Mouse (Mus musculus) kidney, adult 2 months (tissue): ENCODE measurements around the gene Olfr26. TPM values are rescaled to one million over a fixed set of nuclear protein-coding genes. Genes with fewer than 3 reads are reported as not detected.
"Not testable (repeated sequence)": the region's sequence is repeated elsewhere in the genome, so short reads cannot be mapped to it uniquely, and the experiment has no call there.

Experiments
- DNase-seq: peaks from one replicate; pipeline ENCODE4 v3.0.0; 2021
- H3K27ac ChIP-seq: fragments of 200-500 bp; 2 replicates; pipeline ENCODE4 v1.5.1; 2012; ENCODE audit warnings: low read depth, low read length, control low read depth, inconsistent platforms; ENCODE audit not compliant: insufficient read depth
- H3K27me3 ChIP-seq: fragments of 200-500 bp; replicated peaks from 2 replicates; pipeline ENCODE4 v1.6.1; 2012; ENCODE audit warnings: mild to moderate bottlenecking, moderate library complexity, low read length, inconsistent platforms; ENCODE audit not compliant: control insufficient read depth, insufficient read depth
- H3K36me3 ChIP-seq: fragments of 200-500 bp; 2 replicates; pipeline ENCODE4 v1.6.1; 2012; ENCODE audit warnings: mild to moderate bottlenecking, moderate library complexity, low read length, inconsistent platforms; ENCODE audit not compliant: control insufficient read depth, insufficient read depth
- H3K4me1 ChIP-seq: fragments of 200-500 bp; 2 replicates; pipeline ENCODE4 v1.6.1; 2011; ENCODE audit warnings: low read length; ENCODE audit not compliant: control insufficient read depth, insufficient read depth
- H3K4me3 ChIP-seq: fragments of 200-500 bp; 2 replicates; pipeline ENCODE4 v1.5.1; 2011; ENCODE audit warnings: mild to moderate bottlenecking, low read depth, low read length, control low read depth; ENCODE audit not compliant: insufficient read depth
- CTCF ChIP-seq: fragments of 200-500 bp; conservative IDR thresholded peaks from 2 replicates; pipeline ENCODE4 v1.5.1; 2011; ENCODE audit warnings: low read depth, mild to moderate bottlenecking, control low read depth, low read length, moderate library complexity, mixed read lengths; ENCODE audit not compliant: insufficient read depth, insufficient read length
- POLR2A ChIP-seq: fragments of 200-500 bp; IDR thresholded peaks from one replicate; pipeline ENCODE4 v1.6.1; 2011; ENCODE audit warnings: low read depth, low read length, control low read depth
- WGBS: fragments of 180-500 bp; shearing (Covaris S2); methylation state at CpG from one replicate; pipeline ENCODE4 v1.1.7; 2018; 5-methylcytosine and 5-hydroxymethylcytosine counted together
- polyA plus RNA-seq: library from polyadenylated mRNA; depleted of rRNA; stranded (reverse); fragments of >200 nt; gene quantifications from 2 replicates; pipeline ENCODE4 v1.2.3, GENCODE M21; 2012; rRNA removed

Olfr26 gene
- polyA plus RNA-seq = not detected in 2 replicates

- no peak for DNase-seq
- no peak within 1 kb of the TSS for H3K4me3 ChIP-seq
- H3K4me1 ChIP-seq = no peaks in the 10 kb centered on the region
- H3K36me3 ChIP-seq = no peaks in the 10 kb centered on the region
- TF ChIP-seq POLR2A (no peak), CTCF (no peak)
- H3K27ac ChIP-seq = no peak within 1 kb of the TSS
- H3K27me3 ChIP-seq = no peaks in the 10 kb centered on the region
These were observed at the start of gene Olfr26 for GRCm38 (mm10) chr9:38854760-38855159. Gene Olfr26, plus strand, starts transcription at chr9:38855060.

DNA sequence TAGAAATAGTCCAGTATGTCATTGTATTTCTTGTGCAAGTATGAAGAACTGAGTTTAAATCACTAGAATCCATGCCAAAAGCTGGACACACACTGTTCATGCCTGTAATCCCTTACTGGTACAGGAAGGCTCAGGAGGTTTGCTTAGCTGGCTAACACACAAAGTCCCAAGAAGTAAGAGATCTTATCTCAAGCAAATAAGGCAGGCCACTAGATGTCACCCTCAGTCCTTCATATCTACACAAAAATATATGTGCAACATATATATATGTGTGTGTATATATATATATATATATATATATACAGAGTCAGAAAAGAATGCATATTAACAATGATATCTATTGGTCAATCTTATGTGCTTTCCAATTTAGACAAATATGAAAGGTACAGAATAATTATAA, 49.2 kb upstream of the Olfr26 start:
- Histone ChIP-seq H3K4me3 (no peak overlapping the region), H3K4me1 (no peaks in the 10 kb centered on the region), H3K27me3 (no peaks in the 10 kb centered on the region), H3K36me3 (no peaks in the 10 kb centered on the region), H3K27ac (no peak overlapping the region)
- no peak for DNase-seq
- no peak for TF ChIP-seq POLR2A
- TF ChIP-seq CTCF = no peak

DNA sequence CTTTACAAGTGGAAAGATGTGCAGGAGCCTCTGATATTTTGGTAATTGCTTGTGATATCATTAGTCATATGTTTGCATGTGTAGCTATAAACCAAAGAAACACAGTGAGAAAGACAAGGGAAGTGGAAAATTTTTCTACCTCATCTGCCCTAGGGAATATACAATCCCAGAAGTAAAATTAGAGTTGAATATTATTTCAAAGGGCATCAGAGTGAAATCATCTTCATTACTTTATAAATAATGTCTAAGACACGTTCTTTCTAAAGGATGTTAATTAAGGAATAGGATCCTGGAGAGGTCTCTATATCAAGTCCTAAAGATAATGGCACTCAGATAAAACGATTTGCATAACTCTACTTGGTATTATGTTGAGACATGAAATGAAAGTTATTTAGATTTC, 40.5 kb upstream of the Olfr26 start, which contains the start of gene Olfr922:
TSS of gene Olfr922 (plus strand) at position 301 of the 400 bp plus-strand sequence.
- Histone ChIP-seq H3K4me3 (no peak within 1 kb of the TSS), H3K36me3 (no peaks in the 10 kb centered on the region), H3K27me3 (no peaks in the 10 kb centered on the region), H3K27ac (no peak within 1 kb of the TSS), H3K4me1 (no peaks in the 10 kb centered on the region)
- WGBS = 56% methylated on average over 2 of the region's 2 CpGs
- no peak for DNase-seq
- TF ChIP-seq CTCF (no peak), POLR2A (no peak)

DNA sequence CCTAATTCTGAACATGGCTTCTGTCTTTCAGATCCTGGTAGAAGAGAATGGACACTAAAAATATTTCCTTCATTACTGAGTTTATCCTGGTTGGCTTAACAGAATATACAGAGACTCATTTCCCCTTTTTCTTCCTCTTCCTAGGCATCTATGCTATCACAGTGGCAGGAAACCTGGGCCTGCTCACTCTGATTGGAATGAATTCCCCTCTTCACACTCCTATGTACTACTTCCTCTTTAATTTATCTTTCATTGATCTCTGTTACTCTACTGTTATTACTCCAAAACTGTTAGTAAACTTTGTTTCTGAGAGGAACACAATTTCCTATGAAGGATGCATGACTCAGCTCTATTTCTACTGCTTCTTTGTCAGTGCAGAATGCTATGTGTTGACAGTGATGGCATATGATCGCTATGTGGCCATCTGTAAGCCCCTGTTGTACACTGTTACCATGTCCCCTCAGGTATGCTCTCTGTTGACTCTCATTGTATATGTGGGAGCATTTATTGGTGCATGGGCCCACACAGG, 39.3 kb upstream of the Olfr26 start:
- no peak for TF ChIP-seq CTCF
- TF ChIP-seq POLR2A = no peak
- no peak for DNase-seq
- no peak overlapping the region for H3K4me3 ChIP-seq
- no peaks in the 10 kb centered on the region for H3K27me3 ChIP-seq
- H3K27ac ChIP-seq = no peak overlapping the region
- no peaks in the 10 kb centered on the region for H3K36me3 ChIP-seq
- 79% methylated on average over 1 of the region's 1 CpGs for WGBS
- H3K4me1 ChIP-seq = no peaks in the 10 kb centered on the region

DNA sequence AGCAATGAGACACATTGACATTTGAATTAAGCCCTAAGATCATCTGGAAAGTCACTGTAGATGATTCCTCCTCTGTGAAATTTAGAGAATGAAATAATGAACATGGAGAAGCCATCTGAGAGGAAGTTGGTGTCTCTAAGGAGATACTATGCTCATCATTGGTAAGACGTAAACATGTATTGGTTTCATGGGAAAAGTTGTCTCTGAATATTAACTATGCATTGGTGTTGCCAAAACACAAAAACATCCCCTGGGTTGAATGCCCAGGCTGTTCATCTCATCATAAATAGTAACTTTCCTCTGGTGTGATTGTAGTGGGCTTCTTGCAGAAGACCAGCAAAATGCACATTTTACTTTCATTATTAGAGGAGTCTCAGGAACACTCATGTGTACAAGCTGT, 28.6 kb upstream of the Olfr26 start, which contains the start of gene Olfr923:
TSS of gene Olfr923 (plus strand) at position 301 of the 400 bp plus-strand sequence.
- Histone ChIP-seq H3K27ac (no peak within 1 kb of the TSS), H3K4me3 (no peak within 1 kb of the TSS), H3K27me3 (no peaks in the 10 kb centered on the region), H3K36me3 (no peaks in the 10 kb centered on the region), H3K4me1 (no peaks in the 10 kb centered on the region)
- 79% methylated on average over 1 of the region's 1 CpGs for WGBS
- no peak for DNase-seq
- no peak for TF ChIP-seq POLR2A
- no peak for TF ChIP-seq CTCF

- Histone ChIP-seq H3K27me3 (no peaks in the 10 kb centered on the region), H3K4me1 (no peaks in the 10 kb centered on the region), H3K27ac (no peak overlapping the region), H3K36me3 (no peaks in the 10 kb centered on the region), H3K4me3 (no peak overlapping the region)
- 79% methylated on average over 2 of the region's 2 CpGs for WGBS
- DNase-seq = no peak
- no peak for TF ChIP-seq POLR2A
- TF ChIP-seq CTCF = no peak
These were observed 21.8 kb upstream of the Olfr26 start for GRCm38 (mm10) chr9:38833027-38833426.

GRCm38 (mm10) chr9:38844149-38844548, 10.7 kb upstream of the Olfr26 start, which contains the start of gene Olfr924:
Gene Olfr924, plus strand, starts transcription at chr9:38844449.
- no peak within 1 kb of the TSS for H3K4me3 ChIP-seq
- TF ChIP-seq POLR2A = no peak
- no peak for TF ChIP-seq CTCF
- no peaks in the 10 kb centered on the region for H3K4me1 ChIP-seq
- DNase-seq = no peak
- 91% methylated on average over 1 of the region's 1 CpGs for WGBS
- no peak within 1 kb of the TSS for H3K27ac ChIP-seq
- H3K27me3 ChIP-seq = no peaks in the 10 kb centered on the region
- H3K36me3 ChIP-seq = no peaks in the 10 kb centered on the region

DNA sequence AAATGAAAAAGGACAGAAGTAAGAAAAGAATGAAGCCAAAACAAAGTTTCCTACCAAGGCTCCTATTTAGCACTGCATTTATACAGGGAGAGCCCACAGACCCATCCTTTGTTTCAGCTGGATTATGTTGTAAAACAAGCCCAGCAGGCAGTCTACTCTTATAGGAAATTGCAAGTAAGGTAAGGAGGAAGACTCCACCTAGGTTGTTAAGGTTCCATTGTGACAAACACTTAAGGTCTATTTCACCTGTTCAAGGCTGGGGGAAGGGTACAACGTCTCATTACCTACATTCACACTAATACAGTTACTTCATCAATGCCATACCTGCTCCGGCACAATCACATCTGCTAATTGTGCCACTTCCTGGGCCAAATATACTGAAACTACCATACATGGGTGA, 20.0 kb downstream of the Olfr26 start:
- 43% methylated on average over 2 of the region's 2 CpGs for WGBS
- not testable (repeated sequence) for H3K36me3 ChIP-seq, H3K27ac ChIP-seq, H3K4me1 ChIP-seq, DNase-seq, H3K27me3 ChIP-seq, H3K4me3 ChIP-seq
